Mouse (Mus musculus): ENCODE measurements around the gene Hcn4. TPM values are rescaled to one million over a fixed set of nuclear protein-coding genes. Genes with fewer than 3 reads are reported as not detected.

Hcn4 gene
- total and polyA plus RNA-seq, 2 experiments = not detected

DNA sequence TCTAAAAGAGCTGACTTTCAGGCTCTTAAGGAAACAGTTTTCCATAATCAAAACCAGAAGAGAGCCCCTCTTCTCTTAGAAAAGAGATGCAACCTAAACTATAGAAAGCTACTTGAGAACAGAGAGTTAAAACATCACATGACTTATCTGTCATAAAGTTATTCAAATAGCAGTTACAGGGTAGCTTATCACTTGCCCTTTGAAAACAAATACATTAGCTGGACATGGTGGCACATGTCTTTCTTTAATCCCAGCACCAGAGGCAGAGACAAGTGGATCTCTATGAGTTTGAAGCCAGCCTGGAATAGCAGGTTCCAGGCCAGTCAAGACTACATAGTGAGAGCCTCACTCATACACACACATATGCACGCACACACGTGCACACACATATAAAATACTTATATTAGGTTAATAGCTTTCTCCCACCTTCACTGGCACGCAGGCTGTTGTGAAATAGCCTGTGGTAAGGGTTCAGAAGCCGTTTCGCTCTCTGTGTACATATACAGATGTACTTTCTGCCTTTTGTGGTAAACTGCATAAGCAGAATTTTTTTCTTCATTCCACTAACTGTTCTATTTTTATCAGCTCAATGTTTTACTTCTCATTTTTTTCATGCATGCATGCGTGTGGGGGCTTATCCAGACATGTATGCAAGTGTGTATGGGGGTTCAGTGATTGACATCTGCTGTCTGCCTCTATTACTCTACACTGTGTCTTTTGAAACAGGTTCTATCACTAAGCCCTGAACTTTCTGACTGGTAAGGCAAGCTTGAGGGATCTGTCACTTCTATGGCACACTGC lies 68.8 kb downstream of the Hcn4 start:
- no peaks in the 10 kb centered on the region for H3K4me1 ChIP-seq (ENCODE audit: control insufficient read depth, insufficient read depth, low read length)
- WGBS = 75% methylated on average over 6 of the region's 6 CpGs
- H3K36me3 ChIP-seq (ENCODE audit: control insufficient read depth, insufficient read depth, low read length) = peaks cover 36% of the 10 kb centered on the region
- no peak overlapping the region for H3K4me3 ChIP-seq (ENCODE audit: insufficient read depth, low read depth, low read length)
- no peak for DNase-seq (ENCODE audit: extremely low read depth, low read depth, low spot score)
- H3K27ac ChIP-seq (replicated peaks; ENCODE audit: insufficient read depth, low read depth, low read length) = no peak overlapping the region
- TF ChIP-seq POLR2A (IDR thresholded peaks at IDR 0.05; ENCODE audit: extremely low read depth, insufficient read depth, low read length) = no peak
- no peak for TF ChIP-seq CTCF (IDR thresholded peaks at IDR 0.05; ENCODE audit: low read depth, low read length)
- no peak overlapping the region for H3K9ac ChIP-seq (ENCODE audit: low read depth, low read length)
- no peaks in the 10 kb centered on the region for H3K27me3 ChIP-seq (ENCODE audit: control insufficient read depth, insufficient read depth, low read length)
- H3K79me2 ChIP-seq (ENCODE audit: control insufficient read depth, insufficient read depth, low read length) = no peaks in the 10 kb centered on the region

DNA sequence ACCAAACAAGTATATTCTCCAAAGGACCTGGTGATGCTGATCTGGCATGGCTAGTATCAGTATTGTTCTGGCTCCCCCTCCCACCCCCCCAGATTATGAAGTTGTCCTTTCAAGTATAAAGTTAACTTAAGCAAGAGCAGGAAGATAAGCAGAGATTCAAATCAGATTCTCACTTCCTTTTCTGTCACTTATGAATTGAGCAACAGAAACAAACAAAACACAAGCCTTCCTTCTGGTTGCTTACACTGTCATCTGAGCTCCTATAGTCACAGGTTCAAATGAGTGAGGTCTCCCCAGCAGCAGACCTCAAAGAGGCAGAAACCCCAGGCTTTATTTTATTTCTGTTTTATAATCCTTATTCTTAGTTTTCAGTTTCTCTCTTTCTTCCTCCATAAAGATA lies 76.4 kb downstream of the Hcn4 start:
- H3K9ac ChIP-seq (ENCODE audit: low read depth, low read length) = no peak overlapping the region
- H3K27me3 ChIP-seq (ENCODE audit: control insufficient read depth, insufficient read depth, low read length) = no peaks in the 10 kb centered on the region
- H3K79me2 ChIP-seq (ENCODE audit: control insufficient read depth, insufficient read depth, low read length) = no peaks in the 10 kb centered on the region
- peak; percentile 11 for DNase-seq (ENCODE audit: extremely low read depth, low read depth, low spot score)
- H3K27ac ChIP-seq (replicated peaks; ENCODE audit: insufficient read depth, low read depth, low read length) = no peak overlapping the region; the same call in 1 of the 2 replicates
- peaks cover 13% of the 10 kb centered on the region for H3K36me3 ChIP-seq (ENCODE audit: control insufficient read depth, insufficient read depth, low read length)
- no peak overlapping the region for H3K4me3 ChIP-seq (ENCODE audit: insufficient read depth, low read depth, low read length)
- TF ChIP-seq CTCF (IDR thresholded peaks at IDR 0.05; ENCODE audit: low read depth, low read length) = no peak
- TF ChIP-seq POLR2A (IDR thresholded peaks at IDR 0.05; ENCODE audit: extremely low read depth, insufficient read depth, low read length) = no peak
- no peaks in the 10 kb centered on the region for H3K4me1 ChIP-seq (ENCODE audit: control insufficient read depth, insufficient read depth, low read length)

DNA sequence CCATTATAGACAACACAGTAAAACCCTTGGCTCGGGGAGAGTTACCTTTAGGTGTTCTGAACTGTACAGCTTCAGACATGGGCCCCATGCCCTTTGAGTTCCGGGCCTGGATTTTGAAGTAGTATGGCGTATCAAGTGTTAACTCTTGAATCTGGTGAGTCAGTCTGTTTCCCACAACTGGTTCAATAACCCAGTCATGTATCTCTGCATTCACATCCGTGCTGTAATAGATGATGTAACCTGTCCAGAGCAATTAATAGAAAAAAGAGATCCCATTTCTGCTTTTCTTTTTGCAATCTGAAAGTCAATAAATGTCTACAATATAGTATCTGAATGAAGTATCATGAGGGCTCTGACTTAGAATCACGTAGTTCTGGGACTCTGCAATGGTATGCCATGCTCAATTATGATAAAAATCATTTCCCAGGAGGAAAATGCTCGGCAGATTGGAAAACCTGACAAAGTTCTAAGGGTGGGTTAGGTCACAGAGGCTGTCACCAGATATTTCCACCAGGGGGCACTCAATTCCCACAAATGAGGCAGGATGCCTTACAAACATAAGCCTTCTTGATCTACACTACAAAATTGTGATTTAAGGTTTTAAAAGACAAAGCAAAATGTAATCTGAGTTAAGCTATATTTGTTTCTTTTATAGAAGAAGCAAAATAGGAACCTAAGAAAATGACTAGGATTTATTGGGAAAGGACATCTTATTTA lies 79.8 kb downstream of the Hcn4 start:
- no peaks in the 10 kb centered on the region for H3K27me3 ChIP-seq (ENCODE audit: control insufficient read depth, insufficient read depth, low read length)
- peaks cover 24% of the 10 kb centered on the region for H3K36me3 ChIP-seq (ENCODE audit: control insufficient read depth, insufficient read depth, low read length)
- H3K4me1 ChIP-seq (ENCODE audit: control insufficient read depth, insufficient read depth, low read length) = no peaks in the 10 kb centered on the region
- H3K79me2 ChIP-seq (ENCODE audit: control insufficient read depth, insufficient read depth, low read length) = no peaks in the 10 kb centered on the region
- WGBS = 68% methylated on average over 6 of the region's 6 CpGs
- no peak for TF ChIP-seq POLR2A (IDR thresholded peaks at IDR 0.05; ENCODE audit: extremely low read depth, insufficient read depth, low read length)
- TF ChIP-seq CTCF (IDR thresholded peaks at IDR 0.05; ENCODE audit: low read depth, low read length) = peak; percentile 50
- H3K27ac ChIP-seq (replicated peaks; ENCODE audit: insufficient read depth, low read depth, low read length) = no peak overlapping the region
- H3K4me3 ChIP-seq (ENCODE audit: insufficient read depth, low read depth, low read length) = no peak overlapping the region
- peak; percentile 9 for DNase-seq (ENCODE audit: extremely low read depth, low read depth, low spot score)
- H3K9ac ChIP-seq (ENCODE audit: low read depth, low read length) = no peak overlapping the region

Other genes starting within 250 kb of the Hcn4 start
- gene Nptn, start 241.2 kb upstream of the Hcn4 start, total RNA-seq (2014; rRNA removed) = 55.6 and 65.2 TPM in 2 replicates
- gene Nptn, start 241.2 kb upstream of the Hcn4 start, polyA plus RNA-seq (2012; rRNA removed) = 115 and 141 TPM in 2 replicates
- 1.5 and 1.7 TPM in 2 replicates for gene Rec114, start 79.4 kb upstream of the Hcn4 start, total RNA-seq (2014; rRNA removed)
- 1.7 and 4.2 TPM in 2 replicates for gene Rec114, start 79.4 kb upstream of the Hcn4 start, polyA plus RNA-seq (2012; rRNA removed)
- 9.3 and 9.6 TPM in 2 replicates for gene Neo1, start 213.0 kb downstream of the Hcn4 start, total RNA-seq (2014; rRNA removed)
- gene Neo1, start 213.0 kb downstream of the Hcn4 start, polyA plus RNA-seq (2012; rRNA removed) = 4.4 and 4.8 TPM in 2 replicates